Mouse (Mus musculus) spleen, adult 2 months (tissue): ENCODE measurements around the gene Fam107a. TPM values are rescaled to one million over a fixed set of nuclear protein-coding genes. Genes with fewer than 3 reads are reported as not detected.

ENCODE experiments used
- DNase-seq, 2 experiments: peaks; one replicate each; pipeline versions ENCODE4 v3.0.0 to v3.0.0-alpha.2; 2012 to 2021; ENCODE audit warnings: low spot score in 2 of 2, low read depth in 1 of 2
- H3K27ac ChIP-seq: fragments of 200-500 bp; 2 replicates; pipeline ENCODE4 v1.5.1; 2012; ENCODE audit warnings: low read length, inconsistent platforms; ENCODE audit not compliant: insufficient read depth
- H3K27me3 ChIP-seq: fragments of 200-500 bp; 2 replicates; pipeline ENCODE4 v1.6.1; 2012; ENCODE audit warnings: mild to moderate bottlenecking, moderate library complexity, low read length, inconsistent platforms; ENCODE audit not compliant: control insufficient read depth, insufficient read depth
- H3K36me3 ChIP-seq: fragments of 200-500 bp; 2 replicates; pipeline ENCODE4 v1.6.1; 2012; ENCODE audit warnings: mild to moderate bottlenecking, low read length, inconsistent platforms; ENCODE audit not compliant: control insufficient read depth, insufficient read depth
- H3K4me1 ChIP-seq: fragments of 200-500 bp; 2 replicates; pipeline ENCODE4 v1.6.1; 2011; ENCODE audit warnings: inconsistent platforms; ENCODE audit not compliant: control insufficient read depth, insufficient read depth, insufficient read length
- H3K4me3 ChIP-seq: fragments of 200-500 bp; 2 replicates; pipeline ENCODE4 v1.5.1; 2011; ENCODE audit warnings: mild to moderate bottlenecking, inconsistent platforms; ENCODE audit not compliant: insufficient read depth, insufficient read length; ENCODE audit errors: extremely low read depth
- CTCF ChIP-seq: fragments of 200-500 bp; IDR thresholded peaks from 2 replicates; pipeline ENCODE4 v1.5.1; 2011; ENCODE audit warnings: mild to moderate bottlenecking, inconsistent platforms; ENCODE audit not compliant: insufficient read depth, insufficient read length, insufficient replicate concordance; ENCODE audit errors: extremely low read depth
- POLR2A ChIP-seq: fragments of 200-500 bp; IDR thresholded peaks from 2 replicates; pipeline ENCODE4 v1.6.1; 2011; ENCODE audit warnings: low read depth, low read length, inconsistent platforms
- WGBS: fragments of 180-500 bp; shearing (Covaris S2); methylation state at CpG from one replicate; pipeline ENCODE4 v1.1.7; 2018; 5-methylcytosine and 5-hydroxymethylcytosine counted together
- polyA plus RNA-seq: library from polyadenylated mRNA; depleted of rRNA; stranded (reverse); fragments of >200 nt; gene quantifications from 2 replicates; pipeline ENCODE4 v1.2.3, GENCODE M21; 2012

Fam107a gene
- polyA plus RNA-seq, 1 experiment: 0.85 TPM

- Histone ChIP-seq H3K4me1 (no peaks in the 10 kb centered on the region), H3K27ac (no peak overlapping the region), H3K4me3 (no peak overlapping the region), H3K36me3 (no peaks in the 10 kb centered on the region), H3K27me3 (no peaks in the 10 kb centered on the region)
- TF ChIP-seq POLR2A (no peak), CTCF (no peak)
- no peak for DNase-seq
- 89% methylated on average over 11 of the region's 11 CpGs for WGBS
These were observed 14.8 kb upstream of the Fam107a start for GRCm38 (mm10) chr14:8332314-8333252.

GRCm38 (mm10) chr14:8331307-8331905, 13.6 kb upstream of the Fam107a start:
- no peak overlapping the region for H3K4me3 ChIP-seq
- no peaks in the 10 kb centered on the region for H3K4me1 ChIP-seq
- no peak overlapping the region for H3K27ac ChIP-seq
- H3K27me3 ChIP-seq: no peaks in the 10 kb centered on the region
- no peak for DNase-seq
- 83% methylated on average over 14 of the region's 14 CpGs for WGBS
- no peak for TF ChIP-seq CTCF
- no peak for TF ChIP-seq POLR2A
- H3K36me3 ChIP-seq: no peaks in the 10 kb centered on the region

- H3K36me3 ChIP-seq: no peaks in the 10 kb centered on the region
- no peak overlapping the region for H3K4me3 ChIP-seq
- H3K27me3 ChIP-seq: no peaks in the 10 kb centered on the region
- H3K27ac ChIP-seq: no peak overlapping the region
- H3K4me1 ChIP-seq: no peaks in the 10 kb centered on the region
- no peak for TF ChIP-seq POLR2A
- no peak for TF ChIP-seq CTCF
- DNase-seq: no peak
- 71% methylated on average over 6 of the region's 6 CpGs for WGBS
These were observed 12.6 kb upstream of the Fam107a start for GRCm38 (mm10) chr14:8330390-8330789.

GRCm38 (mm10) chr14:8329552-8329951, 11.7 kb upstream of the Fam107a start:
- H3K27me3 ChIP-seq: no peaks in the 10 kb centered on the region
- no peaks in the 10 kb centered on the region for H3K36me3 ChIP-seq
- H3K4me1 ChIP-seq: no peaks in the 10 kb centered on the region
- DNase-seq: no peak
- no peak overlapping the region for H3K4me3 ChIP-seq
- no peak overlapping the region for H3K27ac ChIP-seq
- WGBS: 83% methylated on average over 4 of the region's 4 CpGs
- TF ChIP-seq POLR2A (no peak), CTCF (no peak)

GRCm38 (mm10) chr14:8327371-8327770, 9.5 kb upstream of the Fam107a start:
- no peak overlapping the region for H3K4me3 ChIP-seq
- H3K36me3 ChIP-seq: no peaks in the 10 kb centered on the region
- H3K4me1 ChIP-seq: no peaks in the 10 kb centered on the region
- DNase-seq: no peak
- H3K27me3 ChIP-seq: no peaks in the 10 kb centered on the region
- TF ChIP-seq CTCF (no peak), POLR2A (no peak)
- 69% methylated on average over 1 of the region's 1 CpGs for WGBS
- H3K27ac ChIP-seq: no peak overlapping the region

GRCm38 (mm10) chr14:8326961-8327360, 9.1 kb upstream of the Fam107a start:
- Histone ChIP-seq H3K27me3 (no peaks in the 10 kb centered on the region), H3K4me1 (no peaks in the 10 kb centered on the region), H3K4me3 (no peak overlapping the region), H3K27ac (no peak overlapping the region), H3K36me3 (no peaks in the 10 kb centered on the region)
- no peak for DNase-seq
- TF ChIP-seq CTCF (no peak), POLR2A (no peak)

- no peaks in the 10 kb centered on the region for H3K27me3 ChIP-seq
- H3K4me3 ChIP-seq: no peak overlapping the region
- H3K27ac ChIP-seq: no peak overlapping the region
- TF ChIP-seq CTCF (no peak), POLR2A (no peak)
- H3K36me3 ChIP-seq: no peaks in the 10 kb centered on the region
- H3K4me1 ChIP-seq: no peaks in the 10 kb centered on the region
- WGBS: 78% methylated on average over 4 of the region's 4 CpGs
- DNase-seq: no peak
These were observed 7.9 kb upstream of the Fam107a start for GRCm38 (mm10) chr14:8325746-8326145.
